Mouse (Mus musculus): ENCODE data around the gene Rest. TPM values are rescaled to one million over a fixed set of nuclear protein-coding genes. Genes with fewer than 3 reads are reported as not detected.

Rest gene
- polyA plus RNA-seq, 1 experiment from 2014 or later = 12.3 TPM

- WGBS (ENCODE audit: insufficient replicate concordance) = 73% methylated on average over 5 of the region's 5 CpGs
These were observed 64.9 kb downstream of the Rest start for GRCm38 (mm10) chr5:77330154-77330553.

More at GRCm38 (mm10) chr5:77330154-77330553, 64.9 kb downstream of the Rest start:
- Histone ChIP-seq H3K9me3 (replicated peaks) (no peaks in the 10 kb centered on the region), H3K9ac (no peak overlapping the region), H3K4me3 (no peak overlapping the region), H3K27me3 (replicated peaks) (no peaks in the 10 kb centered on the region), H3K4me1 (no peaks in the 10 kb centered on the region), H3K36me3 (peaks cover 92% of the 10 kb centered on the region), H3K27ac (no peak overlapping the region), H3K4me2 (no peak overlapping the region)
- no peak for ATAC-seq

Small RNA genes within 50 kb of the gene (microRNA-seq; reads per million reads assigned to microRNA genes)
- gene Mir5098 = 1.1 reads per million

Other genes with a start within 250 kb of the Rest start
- gene Thegl, start 249.5 kb upstream of the Rest start, polyA plus RNA-seq (2016; fragmentation: Nextera tagmentation; extraction: Ambion mirVana) = 0.41 and 0.48 TPM in 2 replicates
- 0.19 TPM in 1 of 2 replicates, not detected in the other for gene Hopx, start 150.4 kb upstream of the Rest start, polyA plus RNA-seq (2016; fragmentation: Nextera tagmentation; extraction: Ambion mirVana)
- gene Spink2, start 54.0 kb upstream of the Rest start, polyA plus RNA-seq (2016; fragmentation: Nextera tagmentation; extraction: Ambion mirVana) = 0.23 TPM in 1 of 2 replicates, not detected in the other
- gene Noa1, start 44.6 kb downstream of the Rest start, polyA plus RNA-seq (2016; fragmentation: Nextera tagmentation; extraction: Ambion mirVana) = 40.7 and 44.9 TPM in 2 replicates
- 46.0 and 49.1 TPM in 2 replicates for gene Polr2b, start 44.7 kb downstream of the Rest start, polyA plus RNA-seq (2016; fragmentation: Nextera tagmentation; extraction: Ambion mirVana)
- 13.4 and 14.2 TPM in 2 replicates for gene Igfbp7, start 142.6 kb downstream of the Rest start, polyA plus RNA-seq (2016; fragmentation: Nextera tagmentation; extraction: Ambion mirVana)

Measured in liver, embryonic 12.5 days (tissue).